Mouse (Mus musculus): ENCODE data around the gene Trem3. TPM values are rescaled to one million over a fixed set of nuclear protein-coding genes. Genes with fewer than 3 reads are reported as not detected.

Gene Trem3
- polyA plus RNA-seq (2014; fragmentation: Illumina TruSeq; extraction: RNeasy Lipid Tissue Mini Kit (QIAGEN cat#74804); ENCODE audit: low read depth, low replicate concordance): not detected

DNA sequence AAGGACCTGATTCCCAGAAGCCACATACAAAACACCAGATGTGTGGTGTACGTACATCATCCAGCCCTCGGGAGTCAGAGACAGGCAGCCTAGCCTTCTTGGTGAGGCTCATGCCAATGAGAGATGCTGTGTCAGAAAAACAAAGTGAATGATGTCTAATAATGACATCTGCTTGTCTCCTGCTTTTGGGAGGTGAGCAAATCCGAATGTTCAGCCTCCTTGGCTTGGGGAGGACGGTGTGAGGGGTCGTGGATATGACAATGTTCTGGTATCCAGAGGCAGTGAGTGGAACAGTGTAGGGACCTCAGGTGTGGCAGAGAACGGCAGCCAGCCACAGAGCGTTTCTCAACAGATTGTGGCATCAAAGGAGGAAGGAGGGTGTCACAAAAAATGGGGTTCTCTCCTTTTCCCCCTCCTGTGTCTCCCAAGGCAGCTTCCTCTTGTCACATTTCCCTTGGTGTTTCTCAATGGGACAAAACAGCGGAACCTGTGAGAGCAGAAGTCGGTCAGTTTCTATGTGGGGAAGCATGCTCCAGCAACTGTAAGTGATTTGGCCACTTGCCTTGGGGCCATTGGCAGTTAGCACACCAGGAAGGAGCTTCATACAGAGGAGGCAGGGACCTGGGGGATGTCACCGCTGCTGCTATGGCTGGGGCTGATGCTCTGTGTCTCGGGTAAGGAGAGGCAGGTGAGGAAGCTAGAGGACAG, at the start of gene Trem3:
TSS of gene Trem3 (plus strand) at position 557 of the 708 bp plus-strand sequence.

DNA sequence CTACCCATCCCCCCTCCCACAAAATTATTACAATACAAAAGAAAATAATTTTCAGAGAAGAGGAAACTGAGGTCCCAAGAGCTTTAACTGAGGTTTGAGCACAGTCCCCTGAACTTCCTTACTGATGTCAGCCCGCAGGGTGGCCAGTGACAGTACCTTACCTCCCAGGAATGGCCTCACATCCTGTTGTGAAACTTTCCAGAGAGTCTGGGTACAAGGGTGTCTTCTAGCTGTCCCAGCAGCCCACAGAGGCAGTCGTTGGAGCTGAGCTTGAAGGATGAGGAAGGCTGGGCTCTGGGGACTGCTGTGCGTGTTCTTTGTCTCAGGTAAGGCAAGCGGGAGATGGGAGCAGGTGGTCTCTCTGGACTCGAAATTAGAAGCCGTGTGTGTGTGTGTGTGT, 15.1 kb upstream of the Trem3 start, which contains the start of gene Trem1:
TSS of gene Trem1 (plus strand) at position 251 of the 400 bp plus-strand sequence.

DNA sequence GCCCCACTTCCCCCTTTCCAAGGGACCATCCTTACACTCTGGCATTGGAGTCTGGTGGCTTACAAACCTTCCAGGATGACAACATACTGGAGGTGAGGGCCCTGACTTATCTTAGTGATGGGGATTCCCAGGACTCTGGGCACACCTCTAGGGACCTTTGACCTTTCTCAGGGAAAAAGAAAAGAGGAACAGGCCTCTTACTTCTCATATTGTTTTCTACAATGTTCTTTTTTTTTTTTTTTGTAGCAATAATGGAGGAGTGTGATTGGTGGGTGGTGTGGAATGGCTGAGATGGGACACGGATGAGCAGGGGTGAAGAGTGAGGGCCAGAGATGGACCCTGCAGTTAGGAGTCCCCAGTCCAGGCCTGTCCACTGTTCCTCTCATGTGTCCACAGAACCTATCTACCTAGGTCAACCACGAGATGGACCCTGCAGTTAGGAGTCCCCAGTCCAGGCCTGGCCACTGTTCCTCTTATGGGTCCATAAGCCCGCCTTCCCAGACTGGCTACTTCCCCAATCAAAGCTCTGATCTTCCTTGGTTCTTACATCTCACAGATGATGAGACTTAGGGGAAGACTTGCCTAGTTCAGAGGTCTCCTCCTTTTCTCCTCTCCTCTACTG, 16.3 kb downstream of the Trem3 start, which contains the start of gene Treml4:
TSS of gene Treml4 (plus strand) at position 555 of the 622 bp plus-strand sequence.

DNA sequence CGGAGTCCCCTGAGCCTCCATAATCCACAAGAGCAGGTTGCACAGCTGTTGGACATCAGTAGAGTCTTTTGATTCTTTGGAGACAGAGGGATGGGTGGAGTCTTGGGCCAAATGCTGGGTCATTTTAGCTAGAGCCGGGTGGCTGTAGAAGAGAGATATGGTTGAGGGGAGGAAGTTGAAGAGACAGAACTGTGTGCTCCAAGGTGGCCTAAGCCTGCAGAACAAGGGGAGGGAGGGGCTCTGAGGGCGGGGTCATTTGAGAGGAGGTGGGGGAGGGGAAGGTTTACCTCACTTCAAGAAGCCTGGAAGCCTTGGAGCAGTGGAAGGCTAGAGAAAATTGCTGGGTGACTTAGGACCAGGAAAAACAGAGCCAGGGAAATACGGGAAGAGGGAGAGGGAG, 51.6 kb downstream of the Trem3 start, which contains the start of gene Treml2:
TSS of gene Treml2 (plus strand) at position 296 of the 400 bp plus-strand sequence.

Other genes with a start within 250 kb of the Trem3 start
- not detected for gene 1700122O11Rik, start 209.5 kb upstream of the Trem3 start, polyA plus RNA-seq (2014; fragmentation: Illumina TruSeq; extraction: RNeasy Lipid Tissue Mini Kit (QIAGEN cat#74804); ENCODE audit: low read depth, low replicate concordance)
- not detected for gene 1700067P10Rik, start 158.5 kb upstream of the Trem3 start, polyA plus RNA-seq (2014; fragmentation: Illumina TruSeq; extraction: RNeasy Lipid Tissue Mini Kit (QIAGEN cat#74804); ENCODE audit: low read depth, low replicate concordance)
- not detected for gene 9830107B12Rik, start 101.5 kb upstream of the Trem3 start, polyA plus RNA-seq (2014; fragmentation: Illumina TruSeq; extraction: RNeasy Lipid Tissue Mini Kit (QIAGEN cat#74804); ENCODE audit: low read depth, low replicate concordance)
- not detected for gene A530064D06Rik, start 80.5 kb upstream of the Trem3 start, polyA plus RNA-seq (2014; fragmentation: Illumina TruSeq; extraction: RNeasy Lipid Tissue Mini Kit (QIAGEN cat#74804); ENCODE audit: low read depth, low replicate concordance)
- not detected for gene Trem1, start 15.0 kb upstream of the Trem3 start, polyA plus RNA-seq (2014; fragmentation: Illumina TruSeq; extraction: RNeasy Lipid Tissue Mini Kit (QIAGEN cat#74804); ENCODE audit: low read depth, low replicate concordance)
- not detected for gene Treml4, start 16.5 kb downstream of the Trem3 start, polyA plus RNA-seq (2014; fragmentation: Illumina TruSeq; extraction: RNeasy Lipid Tissue Mini Kit (QIAGEN cat#74804); ENCODE audit: low read depth, low replicate concordance)
- gene Treml2, start 51.7 kb downstream of the Trem3 start, polyA plus RNA-seq (2014; fragmentation: Illumina TruSeq; extraction: RNeasy Lipid Tissue Mini Kit (QIAGEN cat#74804); ENCODE audit: low read depth, low replicate concordance): not detected
- not detected for gene B430306N03Rik, start 68.4 kb downstream of the Trem3 start, polyA plus RNA-seq (2014; fragmentation: Illumina TruSeq; extraction: RNeasy Lipid Tissue Mini Kit (QIAGEN cat#74804); ENCODE audit: low read depth, low replicate concordance)
- gene Trem2, start 98.6 kb downstream of the Trem3 start, polyA plus RNA-seq (2014; fragmentation: Illumina TruSeq; extraction: RNeasy Lipid Tissue Mini Kit (QIAGEN cat#74804); ENCODE audit: low read depth, low replicate concordance): not detected
- not detected for gene Treml1, start 112.1 kb downstream of the Trem3 start, polyA plus RNA-seq (2014; fragmentation: Illumina TruSeq; extraction: RNeasy Lipid Tissue Mini Kit (QIAGEN cat#74804); ENCODE audit: low read depth, low replicate concordance)
- 16.1 TPM for gene Nfya, start 162.1 kb downstream of the Trem3 start, polyA plus RNA-seq (2014; fragmentation: Illumina TruSeq; extraction: RNeasy Lipid Tissue Mini Kit (QIAGEN cat#74804); ENCODE audit: low read depth, low replicate concordance)
- 86.4 TPM for gene Oard1, start 162.2 kb downstream of the Trem3 start, polyA plus RNA-seq (2014; fragmentation: Illumina TruSeq; extraction: RNeasy Lipid Tissue Mini Kit (QIAGEN cat#74804); ENCODE audit: low read depth, low replicate concordance)
- gene Apobec2, start 185.2 kb downstream of the Trem3 start, polyA plus RNA-seq (2014; fragmentation: Illumina TruSeq; extraction: RNeasy Lipid Tissue Mini Kit (QIAGEN cat#74804); ENCODE audit: low read depth, low replicate concordance): 5.0 TPM
- not detected for gene Tspo2, start 203.7 kb downstream of the Trem3 start, polyA plus RNA-seq (2014; fragmentation: Illumina TruSeq; extraction: RNeasy Lipid Tissue Mini Kit (QIAGEN cat#74804); ENCODE audit: low read depth, low replicate concordance)
- not detected for gene Unc5cl, start 207.1 kb downstream of the Trem3 start, polyA plus RNA-seq (2014; fragmentation: Illumina TruSeq; extraction: RNeasy Lipid Tissue Mini Kit (QIAGEN cat#74804); ENCODE audit: low read depth, low replicate concordance)